Mouse (Mus musculus) liver, adult 2 months (tissue): ENCODE measurements around the gene 4933407L21Rik.

Experiments used
- CTCF ChIP-seq: fragments of 200-500 bp; IDR thresholded peaks from 2 replicates; pipeline ENCODE4 v1.5.1; 2011; ENCODE audit warnings: low read depth, low read length, control low read depth
- POLR2A ChIP-seq: fragments of 200-500 bp; IDR thresholded peaks from 2 replicates; pipeline ENCODE4 v1.6.1; 2011; ENCODE audit warnings: low read length, control low read depth; ENCODE audit not compliant: insufficient read depth; ENCODE audit errors: extremely low read depth

GRCm38 (mm10) chr1:85942318-85942717 lies 14.0 kb downstream of the 4933407L21Rik start:
- TF ChIP-seq POLR2A (no peak), CTCF (no peak)
